Mouse (Mus musculus) erythroblast, adult 5-6 weeks (primary cell): ENCODE results near the gene Myo18b. TPM values are rescaled to one million over a fixed set of nuclear protein-coding genes. Genes with fewer than 3 reads are reported as not detected.

Source experiments
- ATAC-seq: replicated peaks from 2 replicates; pipeline ENCODE4 v1.8.0; 2016; ENCODE audit warnings: moderate number of reproducible peaks, mild to moderate bottlenecking, moderate TSS enrichment, inconsistent platforms; ENCODE audit not compliant: poor library complexity, low FRiP score, severe bottlenecking
- total RNA-seq, 2 experiments: library from RNA; stranded (forward) in 1 of 2; stranded (reverse) in 1 of 2; fragments of 150-400 nt in 1 of 2; fragments of 200-764, 138-1000 nt in 1 of 2; gene quantifications; 2 replicates each; pipeline versions ENCODE4 v1.2.3 to v1.2.4; 2015 to 2017; ENCODE audit warnings: low replicate concordance in 2 of 2

Gene Myo18b
- total RNA-seq, 2 experiments from 2014 or later, result 0.34 to 0.38 TPM

GRCm38 (mm10) chr5:112645535-112645934 is 250.6 kb downstream of the Myo18b start:
- ATAC-seq, result no peak

- ATAC-seq, result no peak
Measured at GRCm38 (mm10) chr5:112643533-112644272, 252.5 kb downstream of the Myo18b start.

GRCm38 (mm10) chr5:112642731-112643130 is 253.4 kb downstream of the Myo18b start:
- ATAC-seq, result no peak

- ATAC-seq, result no peak
Measured at GRCm38 (mm10) chr5:112641770-112642169, 254.4 kb downstream of the Myo18b start.

- ATAC-seq, result no peak
Measured at GRCm38 (mm10) chr5:112641131-112641530, 255.0 kb downstream of the Myo18b start.

DNA sequence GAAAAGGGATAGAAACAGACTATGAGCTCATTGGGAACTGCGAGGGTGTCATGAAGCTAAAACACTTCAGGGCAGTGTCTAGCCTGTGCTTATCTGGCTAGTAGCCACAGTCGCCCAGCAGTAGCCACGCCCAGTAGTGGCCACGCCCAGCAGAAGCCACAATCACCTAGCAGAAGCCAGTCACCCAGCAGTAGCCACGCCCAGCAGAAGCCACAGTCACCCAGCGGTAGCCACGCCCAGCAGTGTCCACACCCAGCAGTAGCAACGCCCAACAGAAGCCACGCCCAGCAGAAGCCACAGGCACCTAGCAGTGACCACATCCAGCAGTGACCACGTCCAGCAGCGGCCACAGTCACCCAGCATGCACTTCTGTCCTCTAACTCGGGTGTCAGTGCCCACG is 255.5 kb downstream of the Myo18b start:
- no peak for ATAC-seq

Other genes starting within 250 kb of the Myo18b start
- 2.7 and 8.8 TPM in 2 replicates for gene Grk3, start 119.4 kb upstream of the Myo18b start, total RNA-seq (2015; ENCODE audit: low replicate concordance)
- 3.6 and 9.9 TPM in 2 replicates for gene Grk3, start 119.4 kb upstream of the Myo18b start, total RNA-seq (2017; ENCODE audit: low replicate concordance)
- not detected in 2 replicates for gene Crybb2, start 173.8 kb upstream of the Myo18b start, total RNA-seq (2015; ENCODE audit: low replicate concordance)
- not detected in 2 replicates for gene Crybb2, start 173.8 kb upstream of the Myo18b start, total RNA-seq (2017; ENCODE audit: low replicate concordance)
- not detected in 2 replicates for gene Crybb3, start 185.2 kb upstream of the Myo18b start, total RNA-seq (2015; ENCODE audit: low replicate concordance)
- gene Crybb3, start 185.2 kb upstream of the Myo18b start, total RNA-seq (2017; ENCODE audit: low replicate concordance), result not detected in 2 replicates